Mouse (Mus musculus): Measurements from ENCODE around the gene Ypel2.

Gene Ypel2

DNA sequence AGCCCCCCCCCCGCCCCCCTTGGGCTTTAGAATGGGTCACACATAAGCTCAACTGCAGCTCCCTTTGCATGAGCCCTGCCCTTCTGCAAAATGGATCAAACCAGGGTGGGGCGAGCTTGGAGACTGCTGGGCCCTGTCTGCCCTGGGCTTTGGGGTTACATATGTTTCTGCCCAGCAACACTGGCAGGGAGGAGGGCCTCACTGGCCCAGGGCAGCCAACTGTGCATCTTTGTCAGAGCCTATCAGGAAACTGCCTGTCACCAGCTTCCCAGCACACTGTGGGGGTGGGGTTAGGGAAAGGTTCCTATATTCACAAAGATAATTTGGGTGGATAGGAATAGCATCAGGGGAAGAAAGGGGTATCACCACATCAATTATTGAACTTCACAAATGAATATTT, 95.1 kb downstream of the Ypel2 start:
- DNase-seq (ENCODE audit: low read depth, low spot score), result no peak

DNA sequence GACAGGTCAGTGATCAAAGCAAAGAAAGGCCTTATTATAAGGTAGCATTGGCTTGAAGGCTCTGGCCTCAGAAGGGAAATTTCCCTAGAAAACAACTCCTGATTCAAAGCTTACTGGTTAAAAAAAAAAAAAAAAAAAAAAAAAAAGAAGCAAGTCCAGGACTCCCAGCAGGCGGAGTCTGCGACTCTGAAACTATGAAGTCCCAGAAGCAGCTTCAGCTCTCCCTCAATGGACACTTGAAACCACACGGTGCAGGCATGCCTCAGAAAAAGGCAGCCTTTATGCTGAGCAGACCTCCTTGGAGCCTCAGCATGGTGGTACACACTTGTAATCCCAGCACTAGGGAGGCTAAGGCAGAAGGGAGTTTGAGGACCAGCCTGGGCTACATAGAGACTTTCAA, 97.9 kb downstream of the Ypel2 start:
- DNase-seq (ENCODE audit: low read depth, low spot score), result no peak

GRCm38 (mm10) chr11:86895156-86895555, 98.4 kb downstream of the Ypel2 start:
- no peak for DNase-seq (ENCODE audit: low read depth, low spot score)

DNA sequence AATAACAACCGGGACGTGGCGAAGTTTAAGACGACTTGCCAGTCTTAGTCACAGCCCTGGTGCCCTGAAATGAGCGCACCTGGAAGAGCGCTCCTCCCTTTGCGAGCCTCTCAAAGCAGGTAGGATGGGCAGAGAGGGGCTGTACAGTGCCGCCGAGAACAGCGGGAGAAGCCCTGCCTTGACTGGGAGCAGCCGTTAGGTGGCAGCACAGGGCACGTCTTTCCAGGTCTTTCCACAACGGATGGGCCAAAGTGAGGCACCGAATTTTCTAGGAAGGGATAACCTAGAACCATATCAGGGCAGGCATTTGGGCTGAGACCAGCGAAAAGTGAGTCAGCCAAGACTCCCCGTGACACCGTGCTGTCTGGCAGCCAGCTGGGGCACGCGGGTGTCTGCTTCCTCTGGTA, 99.3 kb downstream of the Ypel2 start:
- peak; percentile 13 for DNase-seq (ENCODE audit: low read depth, low spot score)

DNA sequence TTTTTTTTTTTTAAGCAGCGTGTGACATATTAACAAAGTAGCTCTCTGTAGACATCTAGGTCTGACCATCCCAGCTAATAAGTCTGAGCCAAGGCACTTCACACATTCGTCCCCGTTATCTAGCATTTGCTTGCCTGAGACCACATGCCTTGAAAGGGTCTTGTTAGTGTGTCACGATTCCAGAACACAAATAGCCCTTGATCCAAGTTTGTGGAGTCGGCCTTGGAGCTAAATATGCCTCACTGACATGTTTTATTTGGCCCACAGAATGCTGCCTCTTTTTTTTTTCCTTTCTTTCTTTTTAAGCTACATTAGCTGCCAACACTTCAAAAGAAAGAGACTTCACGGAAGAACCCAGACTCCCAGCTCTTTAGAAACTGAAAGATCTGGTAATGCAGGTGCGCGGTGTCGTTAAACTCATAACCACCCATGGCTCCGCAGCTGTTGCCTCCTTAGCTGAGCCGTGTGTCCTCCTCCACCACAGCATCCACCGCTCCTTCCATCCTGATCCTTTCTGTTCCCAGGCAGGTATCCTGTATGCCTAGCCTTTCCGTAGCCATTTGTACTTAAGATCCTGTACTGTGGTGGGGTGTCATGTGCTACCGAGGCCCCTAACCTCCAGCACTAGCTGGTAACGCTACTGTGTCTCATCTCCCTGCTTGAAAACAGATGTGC, 100.4 kb downstream of the Ypel2 start:
- no peak for DNase-seq (ENCODE audit: low read depth, low spot score)

Measured in c-Kit-negative CD71-positive TER-119-positive erythroid progenitor cells, embryonic 14.5 days (primary cell).